Mouse (Mus musculus): Measurements from ENCODE around the gene Spib. TPM values are rescaled to one million over a fixed set of nuclear protein-coding genes. Genes with fewer than 3 reads are reported as not detected.
A peak's percentile ranks its signal among the peaks of the same experiment; 100 is the strongest.

The Spib gene
- total RNA-seq, 2 experiments from 2014 or later, result 0.19 to 0.43 TPM

DNA sequence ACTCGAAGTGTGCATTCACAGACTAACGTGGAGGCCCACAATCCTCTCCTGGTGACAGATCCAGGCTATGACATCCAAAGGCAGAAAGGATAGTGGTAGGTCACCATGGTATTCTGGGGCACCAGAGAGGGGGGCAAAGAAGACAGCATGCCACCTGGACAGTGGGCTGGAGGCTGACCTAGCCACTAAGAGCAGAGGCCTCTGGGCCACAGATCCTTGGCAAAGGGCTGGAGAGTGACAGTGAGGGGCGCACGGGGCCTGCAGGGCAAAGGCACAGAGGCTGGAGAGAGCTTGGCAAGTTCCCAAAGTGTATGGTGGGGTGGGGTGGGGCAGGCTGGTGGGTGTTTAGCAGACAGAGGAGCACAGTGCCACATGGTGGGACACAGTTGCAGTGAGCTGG, 41.6 kb downstream of the Spib start:
- no peak for DNase-seq (ENCODE audit: low spot score in 2 of 2)

DNA sequence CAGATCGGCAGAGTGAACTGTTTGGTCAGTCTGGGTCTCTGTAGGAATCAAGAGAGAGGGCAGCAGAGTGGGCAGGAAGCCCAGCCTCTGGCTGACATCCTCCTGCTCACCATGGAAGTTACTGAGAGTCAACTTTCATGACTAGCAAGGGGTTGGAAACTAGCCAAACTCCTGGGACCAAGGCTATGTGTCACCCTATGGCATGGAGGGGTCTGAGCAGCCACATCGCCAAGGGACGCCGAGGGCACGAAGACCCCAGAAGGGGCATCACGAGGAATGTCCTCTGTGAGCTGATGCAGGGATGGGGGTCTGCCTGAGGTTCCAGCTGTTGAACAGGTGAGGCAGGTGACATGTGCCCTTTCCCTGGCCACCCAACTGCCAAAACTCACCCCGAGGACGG, 43.3 kb downstream of the Spib start:
- DNase-seq (ENCODE audit: low spot score in 2 of 2), result peak in 1 of 2 experiments; percentile 16

DNA sequence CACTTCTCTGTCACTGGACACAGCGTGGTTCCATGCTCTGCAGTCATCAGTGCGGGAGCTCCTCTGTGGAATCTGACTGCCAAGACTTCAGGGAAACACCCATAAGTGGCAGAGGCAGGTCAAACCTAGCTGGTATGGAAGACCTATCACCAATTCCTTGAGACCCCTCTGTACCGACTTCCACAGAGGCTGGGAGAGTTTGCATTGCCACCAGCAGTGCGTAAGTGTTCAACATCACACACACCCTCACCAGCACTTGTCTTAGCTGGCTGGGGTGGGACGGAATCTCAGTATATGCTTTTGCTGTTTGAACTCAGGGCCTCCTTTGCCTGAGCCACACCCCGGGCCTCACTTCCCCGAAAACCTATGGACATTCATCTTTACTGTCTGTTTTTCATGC, 43.9 kb downstream of the Spib start:
- DNase-seq (ENCODE audit: low spot score in 2 of 2), result peak in 1 of 2 experiments; percentile 14

DNA sequence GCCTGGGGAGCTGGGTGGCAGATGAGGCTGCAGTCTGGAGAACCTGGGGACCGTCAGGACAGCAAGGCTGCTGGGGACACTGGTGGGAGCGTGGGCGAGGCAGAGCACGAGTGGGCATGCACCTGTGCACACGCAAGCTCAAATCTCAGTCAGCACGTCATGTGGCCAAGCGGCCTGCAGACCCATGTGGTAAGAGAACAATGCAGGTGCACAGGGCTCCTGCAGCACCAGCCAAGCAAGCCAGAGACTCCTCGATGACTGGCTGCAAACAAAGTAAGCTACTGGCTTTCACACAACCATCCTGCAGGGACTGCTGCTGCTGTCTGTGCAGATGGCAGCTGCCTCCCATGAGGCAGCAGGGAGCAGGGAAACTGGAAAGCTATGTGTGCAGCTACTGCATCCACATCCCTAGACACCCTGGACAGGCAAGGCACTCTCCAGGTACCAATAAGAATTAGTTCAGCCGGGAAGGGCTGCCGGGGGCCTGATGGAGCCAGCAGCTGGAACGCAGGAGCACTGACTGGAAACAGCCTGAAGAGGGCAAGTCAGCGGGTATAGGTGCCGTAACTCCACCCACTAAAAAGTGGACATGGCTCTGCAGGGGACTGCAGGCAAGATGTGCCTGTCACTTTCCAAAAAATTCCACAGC, 44.8 kb downstream of the Spib start:
- DNase-seq (ENCODE audit: low spot score in 2 of 2), result peak in 1 of 2 experiments; percentile 14

DNA sequence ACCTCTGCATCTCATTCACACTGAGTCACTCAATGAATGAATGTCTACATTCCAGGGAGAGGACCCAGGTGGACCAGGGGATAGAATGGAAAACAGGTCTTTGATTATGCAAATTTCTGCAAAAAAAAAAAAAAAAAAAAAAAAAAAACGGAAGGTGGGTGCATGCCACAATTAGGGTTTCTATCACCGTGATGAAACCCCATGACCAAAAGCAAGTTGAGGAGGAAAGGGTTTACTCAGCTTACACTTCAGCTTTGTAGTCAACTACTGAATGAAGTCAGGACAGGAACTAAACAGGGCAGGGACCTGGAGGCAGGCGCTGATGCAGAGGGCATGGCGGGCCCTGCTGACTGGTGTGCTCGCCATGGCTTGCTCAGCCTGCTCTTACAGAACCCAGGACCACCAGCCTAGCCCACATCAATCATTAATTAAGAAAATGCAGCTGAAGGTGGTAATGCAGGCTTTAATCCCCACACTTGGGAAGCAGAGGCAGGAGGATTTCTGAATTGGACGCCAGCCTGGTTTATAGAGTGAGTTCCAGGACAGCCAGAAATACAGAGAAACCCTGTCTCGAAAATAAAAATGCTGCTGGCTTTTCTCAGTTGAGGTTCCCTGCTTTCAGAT, 46.2 kb downstream of the Spib start:
- DNase-seq (ENCODE audit: low spot score in 2 of 2), result peak in 1 of 2 experiments; percentile 11

DNA sequence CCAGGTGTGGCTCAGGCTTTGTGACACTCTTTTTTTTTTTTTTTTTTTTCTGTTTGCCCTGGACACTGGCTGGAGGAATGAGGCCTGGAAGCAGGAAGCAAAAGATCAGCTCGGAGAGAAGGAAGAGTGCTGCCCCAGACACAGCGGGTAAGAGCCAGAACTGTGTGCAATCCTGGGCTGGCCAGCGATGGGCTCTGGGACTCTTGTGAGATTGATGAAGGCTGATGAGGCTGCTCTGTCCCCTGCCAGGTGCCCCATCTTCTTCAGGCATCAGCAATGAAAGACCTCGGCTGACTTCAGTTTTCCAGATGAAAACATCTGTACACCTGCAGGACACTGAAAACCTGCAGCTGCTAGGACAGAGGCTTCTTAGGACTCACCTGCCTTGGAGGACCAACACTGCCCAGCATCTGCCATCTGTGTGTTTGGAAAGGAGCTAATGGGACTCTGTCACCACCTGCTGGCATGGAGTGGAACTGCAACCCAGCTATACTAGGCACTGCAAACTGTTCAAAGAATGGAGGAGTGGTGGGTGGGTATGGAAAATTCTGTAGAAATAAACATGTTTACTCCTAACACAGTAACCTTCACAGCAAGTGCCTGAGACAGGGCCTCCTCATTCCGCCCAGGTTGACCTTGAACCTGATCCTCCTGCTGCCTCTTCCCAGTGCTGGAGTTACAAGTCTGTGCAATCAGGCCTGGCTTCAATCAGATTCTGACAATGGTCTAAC, 46.9 kb downstream of the Spib start:
- peak; percentile 69 to 77 for DNase-seq (ENCODE audit: low spot score in 2 of 2)

DNA sequence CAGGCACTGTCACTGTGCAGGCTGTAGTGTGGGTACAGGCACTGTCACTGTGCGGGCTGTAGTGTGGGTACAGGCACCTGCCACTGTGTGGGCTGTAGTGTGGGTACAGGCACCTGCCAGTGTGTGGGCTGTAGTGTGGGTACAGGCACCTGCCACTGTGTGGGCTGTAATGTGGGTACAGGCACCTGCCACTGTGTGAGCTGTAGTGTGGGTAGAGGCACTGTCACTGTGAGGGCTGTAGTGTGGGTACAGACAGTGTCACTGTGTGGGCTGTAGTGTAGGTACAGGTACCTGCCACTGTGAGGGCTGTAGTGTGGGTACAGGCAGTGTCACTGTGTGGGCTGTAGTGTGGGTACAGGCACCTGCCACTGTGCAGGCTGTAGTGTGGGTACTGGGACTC, 47.8 kb downstream of the Spib start:
- peak in 1 of 2 experiments; percentile 1 for DNase-seq (ENCODE audit: low spot score in 2 of 2)

DNA sequence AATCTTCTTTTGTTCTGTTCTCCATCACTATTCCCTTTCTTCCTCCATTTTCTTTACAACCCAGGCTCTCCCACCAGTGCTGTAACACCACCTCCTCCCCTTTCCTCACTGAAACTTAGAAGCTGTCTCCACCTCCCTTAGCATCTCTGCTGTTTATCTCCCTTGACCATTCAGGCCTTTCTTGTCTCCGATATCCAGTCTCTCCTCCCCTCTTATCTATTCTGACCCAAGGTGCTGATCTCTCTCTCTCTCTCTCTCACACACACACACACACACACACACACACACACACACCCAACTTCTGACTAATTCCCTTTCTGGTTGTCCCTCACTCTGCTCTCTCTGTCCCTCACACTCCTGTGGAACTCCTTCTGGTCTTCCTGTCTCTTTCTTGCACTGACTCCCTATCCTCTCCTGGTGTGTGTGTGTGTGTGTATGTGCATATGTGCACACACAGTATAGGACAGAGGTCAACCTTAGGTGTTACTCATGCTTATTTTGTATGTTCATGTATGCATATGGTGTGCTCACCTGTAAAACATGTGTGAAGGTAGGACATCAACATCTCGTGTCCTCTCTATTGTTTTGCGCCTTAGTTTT, 48.9 kb downstream of the Spib start:
- DNase-seq (ENCODE audit: low spot score in 2 of 2), result peak in 1 of 2 experiments; percentile 0

Small RNA genes within 50 kb of the gene (microRNA-seq; reads per million reads assigned to microRNA genes)
- 0 to 0.95 reads per million in 2 experiments for gene Mir7053 (ENCODE audit: borderline number of aligned reads in 2 of 2)

Other genes starting within 250 kb of the Spib start
- 1 to 10 TPM; 3.8 to 4.4 TPM for gene Clec11a, start 225.2 kb downstream of the Spib start, total RNA-seq (2021)
- gene Shank1, start 221.8 kb downstream of the Spib start, total RNA-seq (2021), result 10 to 100 TPM in 1 of 2 experiments, 1 to 10 TPM in 1; 7.7 to 10.0 TPM
- 1 to 10 TPM; 4.7 to 6.9 TPM for gene Syt3, start 148.0 kb downstream of the Spib start, total RNA-seq (2021)
- gene 1700008O03Rik, start 146.3 kb downstream of the Spib start, total RNA-seq (2021), result 1 to 10 TPM in 1 of 2 experiments, under 1 TPM in 1; 0.86 to 1.0 TPM
- 1 to 10 TPM; 5.0 to 7.3 TPM for gene Lrrc4b, start 103.1 kb downstream of the Spib start, total RNA-seq (2021)
- not detected for gene Aspdh, start 66.7 kb downstream of the Spib start, total RNA-seq (2021)
- gene Josd2, start 64.1 kb downstream of the Spib start, total RNA-seq (2021), result 10 to 100 TPM; 40.0 to 42.6 TPM
- 100 to 1,000 TPM in 1 of 2 experiments, 10 to 100 TPM in 1; 95.4 to 101 TPM for gene Emc10, start 35.5 kb downstream of the Spib start, total RNA-seq (2021)
- 1 to 10 TPM; 5.6 to 8.9 TPM for gene Fam71e1, start 35.5 kb downstream of the Spib start, total RNA-seq (2021)
- gene Mybpc2, start 7.4 kb downstream of the Spib start, total RNA-seq (2021), result under 1 TPM in 1 of 2 experiments, not detected in 1; 0.93 TPM
- 1 to 10 TPM; 8.3 to 9.4 TPM for gene Pold1, start 16.8 kb upstream of the Spib start, total RNA-seq (2021)
- 100 to 1,000 TPM; 108 to 128 TPM for gene Nr1h2, start 21.9 kb upstream of the Spib start, total RNA-seq (2021)
- 1 to 10 TPM; 1.3 to 1.6 TPM for gene Napsa, start 40.3 kb upstream of the Spib start, total RNA-seq (2021)
- 1 to 10 TPM; 4.0 to 5.6 TPM for gene Kcnc3, start 58.6 kb upstream of the Spib start, total RNA-seq (2021)
- 1 to 10 TPM; 5.5 to 6.6 TPM for gene Myh14, start 138.8 kb upstream of the Spib start, total RNA-seq (2021)
- gene Izumo2, start 176.7 kb upstream of the Spib start, total RNA-seq (2021), result not detected
- 10 to 100 TPM; 40.4 to 42.1 TPM for gene Vrk3, start 216.3 kb upstream of the Spib start, total RNA-seq (2021)
- under 1 TPM; 0.30 to 0.51 TPM for gene Zfp473, start 219.0 kb upstream of the Spib start, total RNA-seq (2021)